Mouse (Mus musculus) heart, embryonic 13.5 days (tissue): ENCODE data around the gene Slc44a1. TPM values are rescaled to one million over a fixed set of nuclear protein-coding genes. Genes with fewer than 3 reads are reported as not detected.

ENCODE experiments used
- ATAC-seq: fragments of 200-750 bp; cut with Nextera tagmentation; 2 replicates; pipeline ENCODE4 v1.8.0; 2017; ENCODE audit warnings: moderate TSS enrichment; ENCODE audit not compliant: insufficient number of reproducible peaks, low FRiP score, low TSS enrichment; ENCODE audit errors: extremely low read depth
- H3K27ac ChIP-seq: fragments of 300-500 bp; sonication (generic); replicated peaks from 2 replicates; pipeline ENCODE4 v1.5.1; 2015; ENCODE audit warnings: moderate library complexity, mild to moderate bottlenecking, inconsistent platforms
- H3K27me3 ChIP-seq: fragments of 300-500 bp; sonication (generic); replicated peaks from 2 replicates; pipeline ENCODE4 v1.6.1; 2015; ENCODE audit warnings: mild to moderate bottlenecking, inconsistent platforms
- H3K36me3 ChIP-seq: fragments of 300-500 bp; sonication (generic); 2 replicates; pipeline ENCODE4 v1.6.1; 2015; ENCODE audit warnings: mild to moderate bottlenecking, inconsistent platforms
- H3K4me1 ChIP-seq: fragments of 300-500 bp; sonication (generic); 2 replicates; pipeline ENCODE4 v1.6.1; 2015; ENCODE audit warnings: inconsistent platforms
- H3K4me2 ChIP-seq: fragments of 300-500 bp; sonication (generic); 2 replicates; pipeline ENCODE4 v1.6.1; 2015; ENCODE audit warnings: inconsistent platforms, mild to moderate bottlenecking, moderate library complexity
- H3K4me3 ChIP-seq: fragments of 300-500 bp; sonication (generic); 2 replicates; pipeline ENCODE4 v1.5.1; 2015; ENCODE audit warnings: moderate library complexity, mild to moderate bottlenecking, inconsistent platforms
- H3K9ac ChIP-seq: fragments of 300-500 bp; sonication (generic); 2 replicates; pipeline ENCODE4 v1.6.1; 2015; ENCODE audit warnings: inconsistent platforms, mild to moderate bottlenecking, moderate library complexity
- H3K9me3 ChIP-seq: fragments of 300-500 bp; sonication (generic); 2 replicates; pipeline ENCODE4 v1.6.1; 2016; ENCODE audit warnings: inconsistent platforms
- WGBS: fragments of 180-500 bp; shearing (Covaris S2); methylation state at CpG from one replicate; pipeline ENCODE4 v1.1.7; 2015; ENCODE audit warnings: mixed read lengths; 5-methylcytosine and 5-hydroxymethylcytosine counted together
- polyA plus RNA-seq: library from polyadenylated mRNA; unstranded; fragments of >200 nt; fragmentation: Nextera tagmentation; extraction: Ambion mirVana; gene quantifications from 2 replicates; pipeline ENCODE4 v1.2.1, GENCODE M21; 2015

The Slc44a1 gene
- polyA plus RNA-seq, 1 experiment from 2014 or later = 17.1 TPM

- no peaks in the 10 kb centered on the region for H3K27me3 ChIP-seq
- H3K36me3 ChIP-seq = peaks cover 46% of the 10 kb centered on the region
- H3K27ac ChIP-seq = no peak overlapping the region
- H3K9me3 ChIP-seq = no peaks in the 10 kb centered on the region
- peaks cover 5% of the 10 kb centered on the region; the same call in 1 of the 2 replicates for H3K4me1 ChIP-seq
- WGBS = 74% methylated on average over 8 of the region's 8 CpGs
- no peak for ATAC-seq
- no peak overlapping the region for H3K9ac ChIP-seq
- no peak overlapping the region for H3K4me2 ChIP-seq
- H3K4me3 ChIP-seq = no peak overlapping the region
Measured at GRCm38 (mm10) chr4:53543421-53543820, 103.2 kb downstream of the Slc44a1 start.

GRCm38 (mm10) chr4:53544889-53545288 is 104.7 kb downstream of the Slc44a1 start:
- no peak for ATAC-seq
- 73% methylated on average over 1 of the region's 1 CpGs for WGBS
- H3K36me3 ChIP-seq = peaks cover 46% of the 10 kb centered on the region

GRCm38 (mm10) chr4:53547381-53547780 is 107.2 kb downstream of the Slc44a1 start:
- ATAC-seq = no peak
- peaks cover 9% of the 10 kb centered on the region; the same call in 1 of the 2 replicates for H3K4me1 ChIP-seq
- H3K9ac ChIP-seq = no peak overlapping the region
- peaks cover 43% of the 10 kb centered on the region for H3K36me3 ChIP-seq
- 85% methylated on average over 5 of the region's 5 CpGs for WGBS
- H3K9me3 ChIP-seq = no peaks in the 10 kb centered on the region
- no peak overlapping the region for H3K4me3 ChIP-seq
- no peaks in the 10 kb centered on the region for H3K27me3 ChIP-seq
- no peak overlapping the region for H3K27ac ChIP-seq
- no peak overlapping the region for H3K4me2 ChIP-seq

More at GRCm38 (mm10) chr4:53544889-53545288, 104.7 kb downstream of the Slc44a1 start:
- no peaks in the 10 kb centered on the region for H3K9me3 ChIP-seq
- peaks cover 9% of the 10 kb centered on the region; the same call in 1 of the 2 replicates for H3K4me1 ChIP-seq
- H3K9ac ChIP-seq = no peak overlapping the region
- no peak overlapping the region for H3K27ac ChIP-seq
- H3K4me3 ChIP-seq = no peak overlapping the region
- no peaks in the 10 kb centered on the region for H3K27me3 ChIP-seq
- no peak overlapping the region for H3K4me2 ChIP-seq

GRCm38 (mm10) chr4:53549375-53549774 is 109.2 kb downstream of the Slc44a1 start:
- H3K9ac ChIP-seq = no peak overlapping the region
- ATAC-seq = no peak
- 67% methylated on average over 4 of the region's 4 CpGs for WGBS

DNA sequence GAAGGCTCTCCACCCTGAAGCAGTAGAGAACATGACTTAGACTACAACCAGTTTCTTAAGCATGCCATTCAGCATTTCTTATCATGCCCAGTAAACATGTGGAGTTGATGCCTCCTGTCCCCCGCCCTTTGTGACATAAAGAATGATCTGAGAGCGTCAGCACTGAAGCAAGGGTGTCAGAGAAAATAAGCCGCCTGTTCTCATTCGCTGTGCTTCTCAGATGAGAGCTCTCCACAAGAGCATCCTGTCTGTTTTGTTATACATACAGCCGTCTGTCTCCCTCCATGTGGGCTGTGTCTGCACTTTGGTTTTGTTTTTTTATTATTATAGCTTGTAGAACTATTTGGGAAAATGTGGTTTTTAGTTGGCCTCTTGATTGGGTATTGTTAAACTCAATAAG is 124.4 kb downstream of the Slc44a1 start:
- WGBS = 76% methylated on average over 5 of the region's 5 CpGs
- H3K27ac ChIP-seq = no peak overlapping the region
- no peaks in the 10 kb centered on the region for H3K4me1 ChIP-seq
- H3K4me2 ChIP-seq = no peak overlapping the region
- no peaks in the 10 kb centered on the region for H3K27me3 ChIP-seq
- peaks cover 38% of the 10 kb centered on the region for H3K36me3 ChIP-seq
- no peak overlapping the region for H3K9ac ChIP-seq
- ATAC-seq = no peak
- H3K4me3 ChIP-seq = no peak overlapping the region
- no peaks in the 10 kb centered on the region for H3K9me3 ChIP-seq

More at GRCm38 (mm10) chr4:53549375-53549774, 109.2 kb downstream of the Slc44a1 start:
- no peaks in the 10 kb centered on the region for H3K27me3 ChIP-seq
- no peaks in the 10 kb centered on the region for H3K9me3 ChIP-seq
- no peak overlapping the region for H3K27ac ChIP-seq
- H3K4me3 ChIP-seq = no peak overlapping the region
- peaks cover 9% of the 10 kb centered on the region; the same call in 1 of the 2 replicates for H3K4me1 ChIP-seq
- no peak overlapping the region for H3K4me2 ChIP-seq
- H3K36me3 ChIP-seq = peaks cover 39% of the 10 kb centered on the region

- H3K4me3 ChIP-seq = no peak overlapping the region
- H3K27ac ChIP-seq = no peak overlapping the region
- no peak overlapping the region for H3K4me2 ChIP-seq
- no peaks in the 10 kb centered on the region for H3K9me3 ChIP-seq
- H3K27me3 ChIP-seq = no peaks in the 10 kb centered on the region
- peaks cover 25% of the 10 kb centered on the region for H3K36me3 ChIP-seq
- 81% methylated on average over 1 of the region's 1 CpGs for WGBS
- no peak overlapping the region for H3K9ac ChIP-seq
- no peaks in the 10 kb centered on the region for H3K4me1 ChIP-seq
- no peak for ATAC-seq
Measured at GRCm38 (mm10) chr4:53567065-53567464, 126.9 kb downstream of the Slc44a1 start.

- Histone ChIP-seq H3K27me3 (no peaks in the 10 kb centered on the region), H3K4me1 (no peaks in the 10 kb centered on the region), H3K9ac (no peak overlapping the region), H3K9me3 (no peaks in the 10 kb centered on the region), H3K4me2 (no peak overlapping the region), H3K4me3 (no peak overlapping the region), H3K27ac (no peak overlapping the region), H3K36me3 (no peaks in the 10 kb centered on the region)
- WGBS = 61% methylated on average over 2 of the region's 2 CpGs
- ATAC-seq = no peak
Measured at GRCm38 (mm10) chr4:53575558-53575957, 135.3 kb downstream of the Slc44a1 start.

- H3K27me3 ChIP-seq = no peaks in the 10 kb centered on the region
- no peak overlapping the region for H3K4me2 ChIP-seq
- H3K9me3 ChIP-seq = no peaks in the 10 kb centered on the region
- no peak for ATAC-seq
- H3K4me1 ChIP-seq = peaks cover 14% of the 10 kb centered on the region
- no peak overlapping the region for H3K27ac ChIP-seq
- no peak overlapping the region for H3K4me3 ChIP-seq
- H3K9ac ChIP-seq = no peak overlapping the region
- H3K36me3 ChIP-seq = no peaks in the 10 kb centered on the region
Measured at GRCm38 (mm10) chr4:53587676-53588075, 147.5 kb downstream of the Slc44a1 start.

- H3K4me3 ChIP-seq = no peak overlapping the region
- no peaks in the 10 kb centered on the region for H3K27me3 ChIP-seq
- no peaks in the 10 kb centered on the region for H3K9me3 ChIP-seq
- peaks cover 21% of the 10 kb centered on the region for H3K4me1 ChIP-seq
- no peaks in the 10 kb centered on the region for H3K36me3 ChIP-seq
- H3K4me2 ChIP-seq = no peak overlapping the region
- no peak overlapping the region for H3K9ac ChIP-seq
- 69% methylated on average over 1 of the region's 1 CpGs for WGBS
- ATAC-seq = no peak
- H3K27ac ChIP-seq = no peak overlapping the region
Measured at GRCm38 (mm10) chr4:53588936-53589335, 148.7 kb downstream of the Slc44a1 start.

GRCm38 (mm10) chr4:53589466-53589865 is 149.3 kb downstream of the Slc44a1 start:
- no peak overlapping the region for H3K27ac ChIP-seq
- no peaks in the 10 kb centered on the region for H3K27me3 ChIP-seq
- H3K9ac ChIP-seq = no peak overlapping the region
- WGBS = 79% methylated on average over 4 of the region's 4 CpGs
- H3K4me2 ChIP-seq = no peak overlapping the region
- peaks cover 21% of the 10 kb centered on the region for H3K4me1 ChIP-seq
- no peaks in the 10 kb centered on the region for H3K36me3 ChIP-seq
- H3K4me3 ChIP-seq = no peak overlapping the region
- no peaks in the 10 kb centered on the region for H3K9me3 ChIP-seq
- no peak for ATAC-seq

DNA sequence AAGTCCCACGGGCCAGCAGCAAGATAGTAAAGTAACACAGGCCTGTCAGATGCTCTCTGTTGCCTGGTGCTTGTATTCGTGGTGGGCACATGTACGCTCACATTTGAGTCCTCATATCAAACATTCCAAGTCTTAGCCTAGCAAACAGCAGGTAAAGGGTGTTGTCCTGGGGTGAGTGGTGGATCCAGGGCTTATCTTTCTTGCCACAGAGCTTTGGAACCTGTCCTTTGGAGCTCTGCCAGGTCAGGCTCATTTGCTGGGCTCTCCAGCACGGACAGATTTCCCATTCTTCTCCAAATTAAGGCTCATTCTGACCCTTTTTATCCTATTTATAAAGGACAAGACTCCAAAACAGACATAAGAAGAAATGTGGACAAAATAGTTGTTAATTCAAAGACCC is 149.9 kb downstream of the Slc44a1 start:
- no peak overlapping the region for H3K9ac ChIP-seq
- no peak for ATAC-seq
- no peaks in the 10 kb centered on the region for H3K27me3 ChIP-seq
- H3K9me3 ChIP-seq = no peaks in the 10 kb centered on the region
- peaks cover 21% of the 10 kb centered on the region for H3K4me1 ChIP-seq
- no peak overlapping the region for H3K27ac ChIP-seq
- H3K4me3 ChIP-seq = no peak overlapping the region
- no peak overlapping the region for H3K4me2 ChIP-seq
- H3K36me3 ChIP-seq = no peaks in the 10 kb centered on the region
- WGBS = 42% methylated on average over 4 of the region's 4 CpGs

- no peak overlapping the region for H3K4me2 ChIP-seq
- 75% methylated on average over 7 of the region's 7 CpGs for WGBS
Measured at GRCm38 (mm10) chr4:53590691-53591447, 150.7 kb downstream of the Slc44a1 start.

More at GRCm38 (mm10) chr4:53590691-53591447, 150.7 kb downstream of the Slc44a1 start:
- no peaks in the 10 kb centered on the region for H3K27me3 ChIP-seq
- peak overlapping the region; percentile 79; the same call in 1 of the 2 replicates for H3K27ac ChIP-seq
- no peaks in the 10 kb centered on the region for H3K9me3 ChIP-seq
- ATAC-seq = no peak
- H3K4me1 ChIP-seq = peaks cover 21% of the 10 kb centered on the region
- H3K9ac ChIP-seq = no peak overlapping the region
- H3K36me3 ChIP-seq = no peaks in the 10 kb centered on the region
- no peak overlapping the region for H3K4me3 ChIP-seq
